7 mouse cellular contexts compared by ENCODE assay signal in genomic region chr13:94172533-94173310, GRCm38 (mm10).
DNase-seq lines count a peak whose midpoint lies in the region; ATAC-seq lines count a peak whose summit lies in the region.

No protein-coding gene starts in this region.

- H3K4me1 ChIP-seq in heart, embryonic 10.5 days, result peaks cover 55% of the 10 kb centered on the region
- peaks cover 24% of the 10 kb centered on the region for H3K4me1 ChIP-seq in lung, embryonic 16.5 days (replicated peaks; ENCODE audit: control insufficient read depth, insufficient read depth, low read length)
- H3K4me1 ChIP-seq in intestine, embryonic 15.5 days (replicated peaks), result peaks cover 21% of the 10 kb centered on the region
- peaks cover 7% of the 10 kb centered on the region; the same call in 1 of the 2 replicates for H3K4me1 ChIP-seq in midbrain, embryonic 16.5 days (ENCODE audit: control insufficient read depth, insufficient read depth, low read length)

- H3K36me3 ChIP-seq in heart, embryonic 10.5 days, result no peaks in the 10 kb centered on the region
- H3K36me3 ChIP-seq in lung, embryonic 16.5 days (ENCODE audit: control insufficient read depth, insufficient read depth, low read length), result no peaks in the 10 kb centered on the region
- H3K36me3 ChIP-seq in intestine, embryonic 15.5 days, result no peaks in the 10 kb centered on the region
- no peaks in the 10 kb centered on the region for H3K36me3 ChIP-seq in midbrain, embryonic 16.5 days (ENCODE audit: control insufficient read depth, insufficient read depth, low read length)

- no peak overlapping the region for H3K4me2 ChIP-seq in lung, embryonic 16.5 days (ENCODE audit: low read depth, low read length)
- H3K4me2 ChIP-seq in intestine, embryonic 15.5 days (replicated peaks), result no peak overlapping the region
- H3K4me2 ChIP-seq in midbrain, embryonic 16.5 days (ENCODE audit: low read length), result no peak overlapping the region

- WGBS in heart, embryonic 10.5 days, result 72% methylated on average over 15 of the region's 15 CpGs
- WGBS in lung, embryonic 16.5 days, result 77% methylated on average over 15 of the region's 15 CpGs
- WGBS in intestine, embryonic 15.5 days, result 82% methylated on average over 15 of the region's 15 CpGs
- 80% methylated on average over 15 of the region's 15 CpGs for WGBS in midbrain, embryonic 16.5 days

- H3K4me3 ChIP-seq in heart, embryonic 10.5 days, result no peak overlapping the region
- no peak overlapping the region for H3K4me3 ChIP-seq in lung, embryonic 16.5 days (ENCODE audit: low read length)
- no peak overlapping the region for H3K4me3 ChIP-seq in intestine, embryonic 15.5 days (replicated peaks)
- no peak overlapping the region for H3K4me3 ChIP-seq in midbrain, embryonic 16.5 days (ENCODE audit: low read depth, low read length)

- no peak for DNase-seq in heart, embryonic 10.5 days (ENCODE audit: low spot score)
- no peak for DNase-seq in heart, adult 9 months (ENCODE audit: low spot score in 2 of 2)
- no peak for DNase-seq in lung, postnatal 25 days (ENCODE audit: low spot score)

- peaks cover 18% of the 10 kb centered on the region for H3K27me3 ChIP-seq in heart, embryonic 10.5 days (ENCODE audit: insufficient read depth, poor library complexity, severe bottlenecking)
- H3K27me3 ChIP-seq in lung, embryonic 16.5 days (ENCODE audit: control insufficient read depth, insufficient read depth, low read depth, low read length), result no peaks in the 10 kb centered on the region
- H3K27me3 ChIP-seq in intestine, embryonic 15.5 days (replicated peaks), result no peaks in the 10 kb centered on the region
- H3K27me3 ChIP-seq in midbrain, embryonic 16.5 days (ENCODE audit: control insufficient read depth, insufficient read depth, low read depth, low read length), result 0 out of 2 replicates have a peak, but pooled peaks cover 3% of the 10 kb centered on the region

- H3K9me3 ChIP-seq in heart, embryonic 10.5 days, result no peaks in the 10 kb centered on the region
- H3K9me3 ChIP-seq in lung, embryonic 16.5 days (ENCODE audit: control insufficient read depth, low read length), result no peaks in the 10 kb centered on the region
- no peaks in the 10 kb centered on the region for H3K9me3 ChIP-seq in intestine, embryonic 15.5 days
- no peaks in the 10 kb centered on the region for H3K9me3 ChIP-seq in midbrain, embryonic 16.5 days (replicated peaks; ENCODE audit: control insufficient read depth, low read length, poor library complexity, severe bottlenecking)

- peak; percentile 36 for ATAC-seq in lung, embryonic 16.5 days (ENCODE audit: low read depth)
- ATAC-seq in intestine, embryonic 15.5 days, result peak; percentile 10; the same call in 1 of the 2 replicates
- ATAC-seq in midbrain, embryonic 16.5 days, result 0 out of 2 replicates have a peak, but pooled peaks have one; percentile 19
- ATAC-seq in erythroblast, adult 5-6 weeks (replicated peaks; ENCODE audit: low FRiP score, poor library complexity, severe bottlenecking), result no peak

- no peak overlapping the region for H3K9ac ChIP-seq in lung, embryonic 16.5 days (ENCODE audit: low read length)
- no peak overlapping the region for H3K9ac ChIP-seq in intestine, embryonic 15.5 days
- no peak overlapping the region for H3K9ac ChIP-seq in midbrain, embryonic 16.5 days (ENCODE audit: low read depth, low read length)

- 0 out of 2 replicates have a peak overlapping the region, but pooled peaks have one; percentile 3 for H3K27ac ChIP-seq in heart, embryonic 10.5 days
- no peak overlapping the region for H3K27ac ChIP-seq in lung, embryonic 16.5 days (ENCODE audit: low read length)
- no peak overlapping the region for H3K27ac ChIP-seq in intestine, embryonic 15.5 days
- H3K27ac ChIP-seq in midbrain, embryonic 16.5 days (ENCODE audit: low read length), result no peak overlapping the region
